Mouse (Mus musculus): ENCODE measurements at regions not wholly inside any gene's neighbourhood (a gene's known extent, or its start where the extent isn't known, plus 50 kb on each side); places are given as distances from the start of the nearest gene placed in this dataset.

DNA sequence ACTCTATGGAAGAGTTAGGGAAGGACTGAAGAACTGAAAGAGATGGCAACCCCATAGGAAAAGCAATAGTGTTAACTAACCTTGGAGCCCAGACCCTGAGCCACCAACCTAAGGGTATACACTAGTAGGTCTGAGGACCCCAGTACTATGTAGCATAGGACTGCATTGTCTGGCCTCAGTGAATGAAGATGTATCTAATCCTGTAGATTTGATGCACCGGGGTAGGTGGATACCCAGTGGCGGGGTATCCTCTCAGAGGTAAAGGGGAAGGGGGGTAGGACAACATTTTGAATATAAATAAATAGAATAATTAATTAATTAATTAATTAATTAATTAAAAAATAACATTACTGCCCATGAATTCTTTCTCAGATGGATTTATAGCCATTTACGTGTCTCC is 387.9 kb upstream of the 4921530L21Rik start:
- Histone ChIP-seq H3K4me1 (replicated peaks; ENCODE audit: low read depth, low read length) (no peaks in the 10 kb centered on the region), H3K36me3 (ENCODE audit: insufficient read depth, low read length) (no peaks in the 10 kb centered on the region), H3K4me3 (replicated peaks; ENCODE audit: low read length) (no peak overlapping the region), H3K27me3 (ENCODE audit: insufficient read depth, low read length) (no peaks in the 10 kb centered on the region), H3K9me3 (ENCODE audit: low read length) (no peaks in the 10 kb centered on the region)
- TF ChIP-seq POU5F1 (IDR thresholded peaks at IDR 0.05; ENCODE audit: borderline replicate concordance, low read length) (no peak), NANOG (IDR thresholded peaks at IDR 0.05; ENCODE audit: borderline replicate concordance, low read length) (no peak), CTCF (conservative IDR thresholded peaks at IDR 0.05; ENCODE audit: low read length) (no peak)

DNA sequence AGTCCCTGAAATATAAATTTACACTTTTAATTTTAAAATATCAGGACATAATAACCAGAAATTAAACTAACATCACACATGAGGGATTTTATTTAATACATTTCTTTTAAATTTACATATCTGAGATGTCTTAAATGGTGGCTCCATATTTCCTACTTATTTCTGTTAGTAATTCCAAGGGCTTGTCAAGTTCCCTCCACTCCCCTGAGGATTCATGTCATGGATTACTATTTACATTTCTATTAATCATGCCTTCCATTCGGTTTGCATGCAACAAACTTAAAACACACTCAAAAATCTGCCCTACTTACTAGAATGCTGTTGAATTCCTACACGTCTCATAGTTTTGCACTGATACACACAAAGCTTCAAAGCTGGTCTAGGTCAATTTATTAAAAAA is 387.1 kb upstream of the 4921530L21Rik start:
- TF ChIP-seq CTCF (conservative IDR thresholded peaks at IDR 0.05; ENCODE audit: low read length) (no peak), NANOG (IDR thresholded peaks at IDR 0.05; ENCODE audit: borderline replicate concordance, low read length) (no peak), POU5F1 (IDR thresholded peaks at IDR 0.05; ENCODE audit: borderline replicate concordance, low read length) (no peak)
- Histone ChIP-seq H3K36me3 (ENCODE audit: insufficient read depth, low read length) (no peaks in the 10 kb centered on the region), H3K27me3 (ENCODE audit: insufficient read depth, low read length) (no peaks in the 10 kb centered on the region), H3K9me3 (ENCODE audit: low read length) (no peaks in the 10 kb centered on the region), H3K4me3 (replicated peaks; ENCODE audit: low read length) (no peak overlapping the region), H3K4me1 (replicated peaks; ENCODE audit: low read depth, low read length) (no peaks in the 10 kb centered on the region)

DNA sequence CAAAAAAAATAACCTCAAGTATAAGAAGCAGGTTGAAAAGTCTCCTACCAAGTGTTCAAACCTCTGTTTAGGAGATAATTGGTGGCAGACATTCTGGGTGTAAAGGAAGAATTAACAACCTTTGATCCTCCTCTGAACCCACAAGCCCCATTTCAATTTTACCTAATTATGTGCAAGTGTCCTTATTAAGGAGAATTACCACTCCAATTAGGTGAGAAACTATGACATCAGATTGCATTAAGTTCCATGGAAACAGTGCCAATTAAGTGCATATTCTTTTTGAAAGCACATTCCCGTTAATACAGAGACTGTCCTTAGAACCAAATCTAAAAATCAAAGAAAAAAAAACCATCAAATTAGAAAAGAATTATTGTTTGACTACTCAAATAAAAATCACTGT is 366.0 kb upstream of the 4921530L21Rik start:
- H3K9me3 ChIP-seq (ENCODE audit: low read length), result no peaks in the 10 kb centered on the region
- no peaks in the 10 kb centered on the region for H3K4me1 ChIP-seq (replicated peaks; ENCODE audit: low read depth, low read length)
- H3K36me3 ChIP-seq (ENCODE audit: insufficient read depth, low read length), result no peaks in the 10 kb centered on the region
- TF ChIP-seq CTCF (conservative IDR thresholded peaks at IDR 0.05; ENCODE audit: low read length) (no peak), POU5F1 (IDR thresholded peaks at IDR 0.05; ENCODE audit: borderline replicate concordance, low read length) (no peak), NANOG (IDR thresholded peaks at IDR 0.05; ENCODE audit: borderline replicate concordance, low read length) (no peak)
- no peaks in the 10 kb centered on the region for H3K27me3 ChIP-seq (ENCODE audit: insufficient read depth, low read length)
- no peak overlapping the region for H3K4me3 ChIP-seq (replicated peaks; ENCODE audit: low read length)

DNA sequence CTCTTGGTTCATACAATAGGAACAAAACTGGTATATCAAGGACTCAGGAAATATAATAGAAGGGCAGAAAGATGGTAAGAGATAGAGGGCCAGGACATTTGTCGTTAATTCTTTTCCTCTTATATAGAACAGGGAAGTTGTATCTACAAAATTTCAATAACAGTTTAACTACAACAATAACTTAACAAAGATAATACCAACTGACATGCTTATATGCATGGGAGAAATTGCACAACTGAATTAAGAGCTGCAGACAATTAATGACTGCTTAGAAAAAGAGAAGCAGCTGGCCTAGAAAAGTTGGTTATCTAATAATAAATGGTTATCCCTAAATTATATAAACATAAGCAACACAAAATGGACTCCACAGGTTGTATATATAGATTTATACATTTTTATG is 362.2 kb upstream of the 4921530L21Rik start:
- Histone ChIP-seq H3K27me3 (ENCODE audit: insufficient read depth, low read length) (no peaks in the 10 kb centered on the region), H3K36me3 (ENCODE audit: insufficient read depth, low read length) (no peaks in the 10 kb centered on the region), H3K9me3 (ENCODE audit: low read length) (no peaks in the 10 kb centered on the region), H3K4me3 (replicated peaks; ENCODE audit: low read length) (no peak overlapping the region), H3K4me1 (replicated peaks; ENCODE audit: low read depth, low read length) (no peaks in the 10 kb centered on the region)
- TF ChIP-seq CTCF (conservative IDR thresholded peaks at IDR 0.05; ENCODE audit: low read length), result no peak
- no peak for TF ChIP-seq POU5F1 (IDR thresholded peaks at IDR 0.05; ENCODE audit: borderline replicate concordance, low read length)
- no peak for TF ChIP-seq NANOG (IDR thresholded peaks at IDR 0.05; ENCODE audit: borderline replicate concordance, low read length)

DNA sequence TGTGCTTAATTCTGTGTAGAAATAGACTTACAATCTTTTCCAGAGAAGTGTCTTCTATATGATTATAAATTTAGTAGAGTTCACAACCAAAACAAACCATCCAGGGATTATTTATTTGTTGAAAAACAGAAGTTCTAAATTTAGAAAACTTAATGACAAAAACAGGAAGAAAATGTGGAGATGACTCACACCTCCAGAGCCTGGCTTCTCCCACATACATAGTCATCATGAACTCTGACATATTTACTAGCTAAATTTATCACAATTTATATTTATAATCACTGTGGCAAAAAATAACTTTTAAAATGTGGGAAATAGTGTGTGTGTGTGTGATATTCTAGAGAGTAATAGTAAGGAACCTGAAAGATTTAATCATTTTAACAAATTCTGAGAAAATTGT is 337.2 kb upstream of the 4921530L21Rik start:
- Histone ChIP-seq H3K36me3 (ENCODE audit: insufficient read depth, low read length) (no peaks in the 10 kb centered on the region), H3K4me1 (replicated peaks; ENCODE audit: low read depth, low read length) (no peaks in the 10 kb centered on the region), H3K27me3 (ENCODE audit: insufficient read depth, low read length) (no peaks in the 10 kb centered on the region), H3K9me3 (ENCODE audit: low read length) (no peaks in the 10 kb centered on the region), H3K4me3 (replicated peaks; ENCODE audit: low read length) (no peak overlapping the region)
- TF ChIP-seq NANOG (IDR thresholded peaks at IDR 0.05; ENCODE audit: borderline replicate concordance, low read length), result no peak
- TF ChIP-seq POU5F1 (IDR thresholded peaks at IDR 0.05; ENCODE audit: borderline replicate concordance, low read length), result no peak
- no peak for TF ChIP-seq CTCF (conservative IDR thresholded peaks at IDR 0.05; ENCODE audit: low read length)

DNA sequence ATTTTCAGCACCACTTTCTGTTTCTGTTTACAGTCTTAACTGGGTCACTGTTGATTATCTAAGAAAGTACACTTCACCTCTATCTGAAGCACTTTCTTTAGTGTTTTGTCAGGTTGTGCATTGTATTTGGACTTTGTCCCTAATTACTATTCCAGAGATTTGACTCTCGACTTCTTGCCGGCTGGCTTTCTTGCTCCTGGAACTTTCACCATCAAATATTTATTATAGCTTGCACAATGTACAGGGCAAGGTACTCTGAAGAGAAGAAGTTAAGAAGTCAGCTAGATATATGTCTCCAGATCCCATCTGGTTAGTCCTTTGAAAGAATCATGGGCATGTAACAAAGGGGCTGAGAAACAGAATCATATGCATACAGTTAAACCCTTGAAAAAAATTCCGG is 290.0 kb upstream of the 4921530L21Rik start:
- TF ChIP-seq CTCF (conservative IDR thresholded peaks at IDR 0.05; ENCODE audit: low read length), result no peak
- TF ChIP-seq POU5F1 (IDR thresholded peaks at IDR 0.05; ENCODE audit: borderline replicate concordance, low read length), result no peak
- no peak for TF ChIP-seq NANOG (IDR thresholded peaks at IDR 0.05; ENCODE audit: borderline replicate concordance, low read length)
- H3K36me3 ChIP-seq (ENCODE audit: insufficient read depth, low read length), result no peaks in the 10 kb centered on the region
- H3K9me3 ChIP-seq (ENCODE audit: low read length), result no peaks in the 10 kb centered on the region
- no peak overlapping the region for H3K4me3 ChIP-seq (replicated peaks; ENCODE audit: low read length)
- H3K4me1 ChIP-seq (replicated peaks; ENCODE audit: low read depth, low read length), result no peaks in the 10 kb centered on the region
- H3K27me3 ChIP-seq (ENCODE audit: insufficient read depth, low read length), result no peaks in the 10 kb centered on the region

DNA sequence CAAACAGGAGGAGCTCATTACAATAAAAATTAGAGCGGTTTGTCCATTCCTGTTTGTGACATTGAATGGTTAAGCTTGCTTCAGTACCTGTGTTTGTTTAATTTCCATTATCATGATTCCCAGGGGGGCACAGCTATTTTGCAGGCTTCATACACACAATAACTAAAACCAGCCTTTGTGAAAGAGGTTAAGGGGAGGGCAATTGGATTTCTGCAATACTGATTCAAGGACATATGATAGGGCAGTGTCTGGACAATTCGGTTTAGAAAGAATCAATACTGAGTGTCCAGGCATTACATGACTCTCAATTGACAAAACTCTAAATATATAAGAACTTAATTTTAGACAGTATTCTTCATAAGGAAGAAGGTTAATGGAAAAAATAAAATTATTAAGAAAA is 284.7 kb upstream of the 4921530L21Rik start:
- H3K27me3 ChIP-seq (ENCODE audit: insufficient read depth, low read length), result no peaks in the 10 kb centered on the region
- H3K9me3 ChIP-seq (ENCODE audit: low read length), result no peaks in the 10 kb centered on the region
- H3K4me3 ChIP-seq (replicated peaks; ENCODE audit: low read length), result no peak overlapping the region
- H3K4me1 ChIP-seq (replicated peaks; ENCODE audit: low read depth, low read length), result no peaks in the 10 kb centered on the region
- H3K36me3 ChIP-seq (ENCODE audit: insufficient read depth, low read length), result no peaks in the 10 kb centered on the region
- no peak for TF ChIP-seq NANOG (IDR thresholded peaks at IDR 0.05; ENCODE audit: borderline replicate concordance, low read length)
- TF ChIP-seq CTCF (conservative IDR thresholded peaks at IDR 0.05; ENCODE audit: low read length), result no peak
- no peak for TF ChIP-seq POU5F1 (IDR thresholded peaks at IDR 0.05; ENCODE audit: borderline replicate concordance, low read length)

DNA sequence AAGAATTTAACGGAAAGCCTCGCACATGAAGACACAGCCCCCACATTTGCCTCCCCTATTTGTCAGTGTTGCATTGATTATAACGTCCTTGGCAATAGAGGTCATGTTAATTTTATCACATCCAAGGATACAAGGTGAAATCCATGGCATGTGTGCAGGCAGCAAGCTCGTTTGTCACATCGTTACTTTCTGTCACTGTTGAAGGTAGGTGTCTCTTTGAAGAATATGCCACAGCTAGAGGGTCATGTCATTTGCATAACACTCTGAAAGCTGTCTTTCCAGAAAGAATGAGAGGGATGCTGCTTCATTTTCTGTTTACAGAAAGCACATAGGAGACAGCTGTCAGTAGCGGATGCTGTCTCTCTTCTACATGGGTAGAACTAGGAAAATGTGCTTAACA is 235.1 kb upstream of the 4921530L21Rik start:
- Histone ChIP-seq H3K36me3 (ENCODE audit: insufficient read depth, low read length) (no peaks in the 10 kb centered on the region), H3K27me3 (ENCODE audit: insufficient read depth, low read length) (no peaks in the 10 kb centered on the region), H3K9me3 (ENCODE audit: low read length) (no peaks in the 10 kb centered on the region), H3K4me3 (replicated peaks; ENCODE audit: low read length) (no peak overlapping the region), H3K4me1 (replicated peaks; ENCODE audit: low read depth, low read length) (no peaks in the 10 kb centered on the region)
- no peak for TF ChIP-seq NANOG (IDR thresholded peaks at IDR 0.05; ENCODE audit: borderline replicate concordance, low read length)
- no peak for TF ChIP-seq CTCF (conservative IDR thresholded peaks at IDR 0.05; ENCODE audit: low read length)
- no peak for TF ChIP-seq POU5F1 (IDR thresholded peaks at IDR 0.05; ENCODE audit: borderline replicate concordance, low read length)

DNA sequence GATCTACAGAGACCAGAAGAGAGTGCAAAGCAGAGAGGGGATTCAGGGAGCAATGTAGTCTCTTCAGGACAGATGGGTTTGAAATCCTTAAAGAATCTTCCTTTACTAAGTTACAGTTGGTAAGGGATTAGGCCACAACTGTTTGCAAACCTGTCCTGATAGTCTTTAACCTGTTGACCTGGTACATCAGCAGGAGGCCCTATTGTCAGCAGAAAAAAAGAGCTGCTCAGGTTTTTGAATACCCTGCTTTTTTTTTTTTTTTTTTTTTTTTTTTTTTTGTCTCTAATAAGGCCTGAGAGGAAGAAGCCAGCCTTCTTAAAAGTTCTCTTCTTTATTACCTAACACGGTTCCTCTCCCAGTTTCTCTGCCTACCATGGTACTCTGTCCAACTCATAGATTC is 221.5 kb upstream of the 4921530L21Rik start:
- no peak for TF ChIP-seq CTCF (conservative IDR thresholded peaks at IDR 0.05; ENCODE audit: low read length)
- no peak for TF ChIP-seq POU5F1 (IDR thresholded peaks at IDR 0.05; ENCODE audit: borderline replicate concordance, low read length)
- no peak for TF ChIP-seq NANOG (IDR thresholded peaks at IDR 0.05; ENCODE audit: borderline replicate concordance, low read length)
- H3K27me3 ChIP-seq (ENCODE audit: insufficient read depth, low read length), result no peaks in the 10 kb centered on the region
- H3K36me3 ChIP-seq (ENCODE audit: insufficient read depth, low read length), result no peaks in the 10 kb centered on the region
- no peak overlapping the region for H3K4me3 ChIP-seq (replicated peaks; ENCODE audit: low read length)
- peaks cover 9% of the 10 kb centered on the region for H3K4me1 ChIP-seq (replicated peaks; ENCODE audit: low read depth, low read length)
- H3K9me3 ChIP-seq (ENCODE audit: low read length), result peaks cover 12% of the 10 kb centered on the region

Data from E14TG2a.4 (cell line).